Mouse (Mus musculus) C2C12 (cell line): ENCODE data around the gene Nme6. TPM values are rescaled to one million over a fixed set of nuclear protein-coding genes. Genes with fewer than 3 reads are reported as not detected.

ENCODE experiments used
- H3K27me3 ChIP-seq: one replicate; pipeline ENCODE4 v1.6.1; 2011; ENCODE audit not compliant: control insufficient read depth, insufficient read depth, insufficient read length
- H3K36me3 ChIP-seq: one replicate; pipeline ENCODE4 v1.6.1; 2011; ENCODE audit not compliant: control insufficient read depth, insufficient read depth
- H3K4me3 ChIP-seq: one replicate; pipeline ENCODE4 v1.5.1; 2011; ENCODE audit warnings: mild to moderate bottlenecking, control low read depth; ENCODE audit not compliant: poor library complexity, insufficient read depth, severe bottlenecking
- H3K79me2 ChIP-seq: one replicate; pipeline ENCODE4 v1.6.1; 2011; ENCODE audit not compliant: control insufficient read depth, insufficient read depth
- H3K79me3 ChIP-seq: one replicate; pipeline ENCODE4 v1.6.1; 2011; ENCODE audit warnings: low read depth, control low read depth
- H3ac ChIP-seq: one replicate; pipeline ENCODE3; 2011; ENCODE audit warnings: low read depth; ENCODE audit not compliant: control insufficient read depth, insufficient read length
- CEBPB ChIP-seq: IDR thresholded peaks from one replicate; pipeline ENCODE4 v1.6.1; 2011; ENCODE audit warnings: low read depth, mild to moderate bottlenecking, control low read depth, moderate library complexity
- CTCF ChIP-seq: IDR thresholded peaks from one replicate; pipeline ENCODE4 v1.5.1; 2011; ENCODE audit not compliant: control insufficient read depth, insufficient read depth, insufficient read length
- FOSL1 ChIP-seq: IDR thresholded peaks from one replicate; pipeline ENCODE4 v1.8.0; 2011; ENCODE audit warnings: mild to moderate bottlenecking, low read length; ENCODE audit not compliant: poor library complexity, insufficient read depth, severe bottlenecking
- MAX ChIP-seq: IDR thresholded peaks from one replicate; pipeline ENCODE4 v1.6.1; 2011; ENCODE audit warnings: mild to moderate bottlenecking, control low read depth
- MYOD1 ChIP-seq: IDR thresholded peaks from one replicate; pipeline ENCODE4 v1.6.1; 2011; ENCODE audit warnings: low read depth; ENCODE audit not compliant: control insufficient read depth, insufficient read length
- MYOG ChIP-seq: IDR thresholded peaks from one replicate; pipeline ENCODE4 v1.6.1; 2011; ENCODE audit not compliant: control insufficient read depth, insufficient read length; ENCODE audit errors: extremely low read depth
- USF1 ChIP-seq: IDR thresholded peaks from one replicate; pipeline ENCODE4 v1.6.1; 2011; ENCODE audit warnings: low read depth, mild to moderate bottlenecking, control low read depth, moderate library complexity
- polyA plus RNA-seq: library from polyadenylated mRNA; unstranded; fragments of >200 nt; fragmentation: generic; extraction: Trizol; gene quantifications from one replicate; pipeline ENCODE4 v1.2.1, GENCODE M21; 2012; ENCODE audit warnings: missing spikeins

Gene Nme6
- polyA plus RNA-seq, 1 experiment = 46.5 TPM

GRCm38 (mm10) chr9:109825739-109826138 lies 6.8 kb upstream of the Nme6 start:
- H3K27me3 ChIP-seq = no peaks in the 10 kb centered on the region
- H3K79me3 ChIP-seq = no peaks in the 10 kb centered on the region
- no peak overlapping the region for H3K4me3 ChIP-seq
- no peaks in the 10 kb centered on the region for H3K36me3 ChIP-seq
- TF ChIP-seq MAX (no peak), MYOG (no peak), USF1 (no peak), MYOD1 (no peak), CEBPB (no peak), CTCF (no peak), FOSL1 (no peak)
- no peaks in the 10 kb centered on the region for H3K79me2 ChIP-seq
- H3ac ChIP-seq = no peak overlapping the region

GRCm38 (mm10) chr9:109826181-109826580 lies 6.4 kb upstream of the Nme6 start:
- no peak for TF ChIP-seq CTCF
- TF ChIP-seq MYOD1 = no peak
- TF ChIP-seq FOSL1 = no peak
- TF ChIP-seq CEBPB = no peak
- TF ChIP-seq USF1 = no peak
- no peak for TF ChIP-seq MYOG
- no peak for TF ChIP-seq MAX
- H3ac ChIP-seq = no peak overlapping the region
- no peak overlapping the region for H3K4me3 ChIP-seq
- H3K79me3 ChIP-seq = no peaks in the 10 kb centered on the region
- H3K27me3 ChIP-seq = no peaks in the 10 kb centered on the region
- no peaks in the 10 kb centered on the region for H3K79me2 ChIP-seq
- no peaks in the 10 kb centered on the region for H3K36me3 ChIP-seq

- no peaks in the 10 kb centered on the region for H3K27me3 ChIP-seq
- peaks cover 17% of the 10 kb centered on the region for H3K79me2 ChIP-seq
- peak overlapping the region; percentile 49 for H3K4me3 ChIP-seq
- no peaks in the 10 kb centered on the region for H3K79me3 ChIP-seq
- peak overlapping the region; percentile 9 for H3ac ChIP-seq
- TF ChIP-seq USF1 = no peak
- TF ChIP-seq FOSL1 = no peak
- no peak for TF ChIP-seq CEBPB
- TF ChIP-seq MAX = no peak
- peaks cover 3% of the 10 kb centered on the region for H3K36me3 ChIP-seq
These were observed 501 bp downstream of the Nme6 start for GRCm38 (mm10) chr9:109833088-109833412.

- H3K4me3 ChIP-seq = no peak within 1 kb of the TSS
- H3K79me2 ChIP-seq = no peaks in the 10 kb centered on the region
- no peaks in the 10 kb centered on the region for H3K79me3 ChIP-seq
- no peak within 1 kb of the TSS for H3ac ChIP-seq
- no peaks in the 10 kb centered on the region for H3K36me3 ChIP-seq
- no peaks in the 10 kb centered on the region for H3K27me3 ChIP-seq
- no peak for TF ChIP-seq MYOG
- TF ChIP-seq CEBPB = peak; percentile 59
These were observed 16.8 kb downstream of the Nme6 start, which contains the start of gene Camp for GRCm38 (mm10) chr9:109849312-109849758. Gene Camp, minus strand, starts transcription at chr9:109849617.

- H3K36me3 ChIP-seq = no peaks in the 10 kb centered on the region
- H3K79me3 ChIP-seq = no peaks in the 10 kb centered on the region
- no peak overlapping the region for H3ac ChIP-seq
- no peaks in the 10 kb centered on the region for H3K79me2 ChIP-seq
- H3K4me3 ChIP-seq = no peak overlapping the region
- TF ChIP-seq USF1 (no peak), MAX (no peak), FOSL1 (no peak), MYOG (no peak), MYOD1 (no peak), CEBPB (no peak), CTCF (no peak)
- no peaks in the 10 kb centered on the region for H3K27me3 ChIP-seq
These were observed 17.6 kb downstream of the Nme6 start for GRCm38 (mm10) chr9:109850099-109850498.

- H3K4me3 ChIP-seq = no peak overlapping the region
- H3K79me3 ChIP-seq = no peaks in the 10 kb centered on the region
- no peak for TF ChIP-seq MYOD1
- no peak for TF ChIP-seq CEBPB
- TF ChIP-seq MAX = no peak
- no peak for TF ChIP-seq CTCF
- no peak for TF ChIP-seq FOSL1
- H3ac ChIP-seq = no peak overlapping the region
- peaks cover 6% of the 10 kb centered on the region for H3K27me3 ChIP-seq
- H3K79me2 ChIP-seq = no peaks in the 10 kb centered on the region
- no peaks in the 10 kb centered on the region for H3K36me3 ChIP-seq
These were observed 21.8 kb downstream of the Nme6 start for GRCm38 (mm10) chr9:109854341-109854740.
